Mouse (Mus musculus) heart, adult 2 months (tissue): ENCODE results near the gene Car12.

Experiments used
- EP300 ChIP-seq: fragments of 200-500 bp; IDR thresholded peaks from 2 replicates; pipeline ENCODE4 v1.6.1; 2011; ENCODE audit warnings: low read depth, low read length, control low read depth; ENCODE audit not compliant: insufficient read depth
- POLR2A ChIP-seq: fragments of 200-500 bp; IDR thresholded peaks from 2 replicates; pipeline ENCODE4 v1.6.1; 2011; ENCODE audit warnings: mild to moderate bottlenecking, low read depth, low read length, control low read depth; ENCODE audit not compliant: insufficient read depth

DNA sequence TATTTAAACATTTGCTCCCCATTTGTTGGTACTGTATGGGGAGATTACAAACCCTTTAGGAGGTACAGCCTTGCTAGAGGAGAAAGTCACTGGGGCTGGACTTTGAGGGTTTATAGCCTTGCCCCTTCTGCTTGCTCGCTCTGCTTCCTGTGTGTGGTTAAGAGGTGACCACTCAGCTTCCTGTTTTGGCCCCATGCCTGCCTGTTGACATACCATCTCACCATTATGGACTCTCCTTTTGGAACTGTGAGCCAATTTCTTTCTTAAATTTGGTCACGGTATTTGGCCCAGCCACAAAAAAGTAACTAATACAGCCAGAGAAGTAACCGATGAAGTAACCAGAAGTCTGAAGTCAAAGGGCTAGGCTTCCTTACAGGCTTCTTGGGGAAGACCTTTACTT, 30.7 kb upstream of the Car12 start:
- no peak for TF ChIP-seq POLR2A
- TF ChIP-seq EP300: no peak
